Mouse (Mus musculus) intestine, postnatal 0 days (tissue): Measurements from ENCODE around the gene Pakap. TPM values are rescaled to one million over a fixed set of nuclear protein-coding genes. Genes with fewer than 3 reads are reported as not detected.
A peak's percentile ranks its signal among the peaks of the same experiment; 100 is the strongest.

ENCODE experiments used
- ATAC-seq: fragments of 200-750 bp; cut with Nextera tagmentation; 2 replicates; pipeline ENCODE4 v1.8.0; 2017; ENCODE audit warnings: mild to moderate bottlenecking, moderate TSS enrichment, moderate library complexity
- H3K27ac ChIP-seq: fragments of 300-500 bp; sonication (generic); 2 replicates; pipeline ENCODE4 v1.5.1; 2014; ENCODE audit warnings: mild to moderate bottlenecking, low read depth, low read length, moderate library complexity
- H3K27me3 ChIP-seq: fragments of 300-500 bp; sonication (generic); replicated peaks from 2 replicates; pipeline ENCODE4 v1.6.1; 2014; ENCODE audit warnings: low read length, mixed read lengths; ENCODE audit not compliant: control insufficient read depth, insufficient read depth
- H3K36me3 ChIP-seq: fragments of 300-500 bp; sonication (generic); 2 replicates; pipeline ENCODE4 v1.6.1; 2014; ENCODE audit warnings: mild to moderate bottlenecking, moderate library complexity; ENCODE audit not compliant: control insufficient read depth, insufficient read depth
- H3K4me1 ChIP-seq: fragments of 300-500 bp; sonication (generic); replicated peaks from 2 replicates; pipeline ENCODE4 v1.6.1; 2014; ENCODE audit warnings: antibody characterized with exemption, low read length, mixed read lengths; ENCODE audit not compliant: control insufficient read depth, insufficient read depth
- H3K4me2 ChIP-seq: fragments of 300-500 bp; sonication (generic); replicated peaks from 2 replicates; pipeline ENCODE4 v1.6.1; 2014; ENCODE audit warnings: low read depth, mild to moderate bottlenecking, moderate library complexity
- H3K4me3 ChIP-seq: fragments of 300-500 bp; sonication (generic); 2 replicates; pipeline ENCODE4 v1.5.1; 2014; ENCODE audit warnings: low read depth, low read length
- H3K9ac ChIP-seq: fragments of 300-500 bp; sonication (generic); 2 replicates; pipeline ENCODE4 v1.6.1; 2014; ENCODE audit warnings: mild to moderate bottlenecking, low read depth, low read length
- H3K9me3 ChIP-seq: fragments of 300-500 bp; sonication (generic); 2 replicates; pipeline ENCODE4 v1.6.1; 2016; ENCODE audit warnings: mixed run types; ENCODE audit not compliant: control insufficient read depth
- CTCF ChIP-seq: sonication (generic); IDR thresholded peaks from 2 replicates; pipeline ENCODE4 v1.5.1; 2016; ENCODE audit warnings: low read depth, mild to moderate bottlenecking, control low read depth, antibody characterized with exemption, moderate library complexity
- WGBS: fragments of 180-500 bp; shearing (Covaris S2); extraction: QIAGEN DNeasy Blood & Tissue Kit; methylation state at CpG from one replicate; pipeline ENCODE4 v1.1.7; 2014; 5-methylcytosine and 5-hydroxymethylcytosine counted together
- polyA plus RNA-seq: library from polyadenylated mRNA; unstranded; fragments of >200 nt; fragmentation: Nextera tagmentation; extraction: Ambion mirVana; gene quantifications from 2 replicates; pipeline ENCODE4 v1.2.1, GENCODE M21; 2015

Gene Pakap
- polyA plus RNA-seq, 1 experiment from 2014 or later: 8.6 TPM

GRCm38 (mm10) chr4:57534232-57534631, 33.7 kb upstream of the Pakap start:
- no peaks in the 10 kb centered on the region for H3K27me3 ChIP-seq
- no peak for ATAC-seq
- no peaks in the 10 kb centered on the region for H3K9me3 ChIP-seq
- no peak overlapping the region for H3K27ac ChIP-seq
- H3K36me3 ChIP-seq: no peaks in the 10 kb centered on the region
- no peak overlapping the region for H3K4me3 ChIP-seq
- no peak overlapping the region for H3K9ac ChIP-seq
- no peaks in the 10 kb centered on the region for H3K4me1 ChIP-seq
- no peak overlapping the region for H3K4me2 ChIP-seq
- TF ChIP-seq CTCF: no peak
- 55% methylated on average over 6 of the region's 6 CpGs for WGBS

GRCm38 (mm10) chr4:57535087-57535486, 32.9 kb upstream of the Pakap start:
- H3K4me2 ChIP-seq: no peak overlapping the region
- no peaks in the 10 kb centered on the region for H3K27me3 ChIP-seq
- WGBS: 87% methylated on average over 4 of the region's 4 CpGs
- H3K27ac ChIP-seq: no peak overlapping the region
- ATAC-seq: no peak
- H3K36me3 ChIP-seq: no peaks in the 10 kb centered on the region
- no peak overlapping the region for H3K4me3 ChIP-seq
- H3K4me1 ChIP-seq: no peaks in the 10 kb centered on the region
- peak; percentile 28; the same call in 1 of the 2 replicates for TF ChIP-seq CTCF
- no peaks in the 10 kb centered on the region for H3K9me3 ChIP-seq
- H3K9ac ChIP-seq: no peak overlapping the region

DNA sequence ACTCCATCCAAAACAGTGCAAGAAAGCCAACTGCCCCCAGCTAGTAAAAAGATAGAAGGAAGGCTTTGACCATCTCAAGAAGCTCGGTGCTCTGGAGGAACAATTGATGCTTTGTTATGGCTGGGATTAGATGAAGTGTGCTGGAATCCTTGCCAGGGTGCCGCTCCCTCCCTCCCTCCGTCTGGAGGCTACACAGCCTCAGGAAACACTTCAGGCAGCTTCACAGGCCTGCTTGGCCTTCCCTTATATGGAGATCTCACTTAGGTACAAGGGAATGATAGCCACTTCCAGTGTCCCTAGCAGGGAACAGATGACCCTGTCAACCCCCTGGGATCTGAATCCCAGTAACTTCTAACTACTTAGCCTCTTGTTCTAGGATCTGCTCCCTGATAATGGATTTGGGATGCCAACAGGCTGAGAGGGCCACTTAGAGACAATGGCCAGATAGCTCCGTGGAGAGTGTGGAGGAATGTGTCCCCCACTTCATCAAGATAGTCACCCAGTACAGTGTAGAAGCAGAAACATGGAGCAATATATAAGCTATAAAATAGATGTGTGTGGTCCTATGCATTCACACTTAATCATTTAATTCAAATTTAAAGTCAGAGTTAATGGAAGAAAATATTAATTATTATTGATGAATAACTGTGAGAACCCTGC, 29.8 kb upstream of the Pakap start:
- WGBS: 21% methylated on average over 4 of the region's 4 CpGs
- no peak for TF ChIP-seq CTCF
- Histone ChIP-seq H3K4me2 (no peak overlapping the region), H3K4me3 (no peak overlapping the region), H3K27ac (no peak overlapping the region), H3K4me1 (no peaks in the 10 kb centered on the region), H3K27me3 (no peaks in the 10 kb centered on the region), H3K36me3 (no peaks in the 10 kb centered on the region), H3K9me3 (no peaks in the 10 kb centered on the region), H3K9ac (no peak overlapping the region)
- no peak for ATAC-seq

DNA sequence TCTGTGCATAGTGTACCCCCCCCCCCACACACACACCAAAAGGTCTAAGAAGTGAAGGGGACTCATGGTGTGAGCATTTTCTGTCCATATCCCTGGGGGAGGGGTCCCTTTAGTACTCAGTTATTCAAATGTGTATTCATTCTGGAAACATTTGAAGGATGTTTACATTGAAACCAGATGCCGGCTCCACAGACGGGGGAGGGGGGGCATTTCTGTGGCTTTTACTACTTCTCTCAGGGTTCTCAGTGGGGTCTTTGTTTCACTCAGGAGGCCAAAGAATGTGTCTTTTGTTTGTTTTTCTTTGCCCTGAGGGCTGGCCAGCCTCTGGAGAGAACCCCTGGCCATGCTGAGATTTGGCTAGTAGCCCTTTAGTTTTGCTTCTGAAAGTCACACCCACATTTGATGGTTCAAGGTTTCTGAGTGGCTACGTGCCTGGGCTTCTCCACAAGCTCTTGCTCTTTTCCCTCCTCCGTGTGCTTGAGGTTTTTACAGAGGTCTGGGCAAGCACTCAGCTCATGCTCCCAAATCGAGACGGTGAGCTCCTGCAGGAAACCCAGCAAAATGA, 24.2 kb upstream of the Pakap start:
- Histone ChIP-seq H3K4me2 (no peak overlapping the region; the same call in 1 of the 2 replicates), H3K9ac (no peak overlapping the region), H3K36me3 (no peaks in the 10 kb centered on the region), H3K9me3 (no peaks in the 10 kb centered on the region), H3K4me1 (no peaks in the 10 kb centered on the region), H3K4me3 (no peak overlapping the region), H3K27ac (no peak overlapping the region), H3K27me3 (no peaks in the 10 kb centered on the region)
- WGBS: 11% methylated on average over 6 of the region's 6 CpGs
- TF ChIP-seq CTCF: no peak
- ATAC-seq: no peak

DNA sequence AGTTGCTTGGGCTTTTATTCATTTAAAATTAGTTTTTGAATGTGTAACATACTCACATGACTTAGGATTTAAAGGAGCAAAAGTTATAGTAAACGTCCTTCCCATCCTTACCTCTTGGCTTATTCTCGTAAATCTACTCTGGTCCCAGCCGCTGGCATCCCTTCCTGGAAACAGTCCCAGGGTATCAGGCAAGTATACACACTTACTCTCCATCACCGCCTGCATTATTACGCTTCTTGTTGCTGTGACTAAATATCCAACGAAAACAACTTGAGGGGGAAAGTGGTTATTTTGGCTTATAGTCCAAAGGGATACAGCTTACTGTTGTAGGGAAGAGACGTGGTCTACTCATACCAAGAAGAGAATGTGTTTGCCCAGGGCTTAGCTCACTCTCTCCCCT, 20.2 kb upstream of the Pakap start:
- Histone ChIP-seq H3K27ac (no peak overlapping the region), H3K4me1 (no peaks in the 10 kb centered on the region), H3K4me3 (no peak overlapping the region), H3K9me3 (no peaks in the 10 kb centered on the region), H3K27me3 (no peaks in the 10 kb centered on the region), H3K4me2 (no peak overlapping the region), H3K9ac (no peak overlapping the region), H3K36me3 (no peaks in the 10 kb centered on the region)
- WGBS: 63% methylated on average over 7 of the region's 7 CpGs
- TF ChIP-seq CTCF: no peak
- ATAC-seq: no peak

- Histone ChIP-seq H3K9me3 (no peaks in the 10 kb centered on the region), H3K4me3 (no peak overlapping the region), H3K27ac (no peak overlapping the region), H3K4me2 (no peak overlapping the region), H3K9ac (no peak overlapping the region), H3K36me3 (no peaks in the 10 kb centered on the region), H3K4me1 (no peaks in the 10 kb centered on the region), H3K27me3 (no peaks in the 10 kb centered on the region)
- ATAC-seq: no peak
- WGBS: 41% methylated on average over 1 of the region's 1 CpGs
- TF ChIP-seq CTCF: no peak
Observed at GRCm38 (mm10) chr4:57550216-57550615, 17.8 kb upstream of the Pakap start.
